Mouse (Mus musculus) heart, postnatal 0 days (tissue): ENCODE data around the gene Thada. TPM values are rescaled to one million over a fixed set of nuclear protein-coding genes. Genes with fewer than 3 reads are reported as not detected.

Experiments
- ATAC-seq: fragments of 200-750 bp; cut with Nextera tagmentation; 2 replicates; pipeline ENCODE4 v1.8.0; 2017; ENCODE audit warnings: low read depth, moderate number of reproducible peaks, moderate library complexity; ENCODE audit not compliant: insufficient read depth
- DNase-seq: peaks from one replicate; pipeline ENCODE4 v3.0.0-alpha.2; 2016; ENCODE audit warnings: low spot score
- H3K27ac ChIP-seq: fragments of 300-500 bp; sonication (generic); 2 replicates; pipeline ENCODE4 v1.5.1; 2014; ENCODE audit warnings: low read depth, mild to moderate bottlenecking
- H3K27me3 ChIP-seq: fragments of 300-500 bp; sonication (generic); 2 replicates; pipeline ENCODE4 v1.6.1; 2014; ENCODE audit warnings: low read length, mixed read lengths; ENCODE audit not compliant: control insufficient read depth, insufficient read depth
- H3K36me3 ChIP-seq: fragments of 300-500 bp; sonication (generic); replicated peaks from 2 replicates; pipeline ENCODE4 v1.6.1; 2014; ENCODE audit warnings: low read length, mixed read lengths; ENCODE audit not compliant: control insufficient read depth, insufficient read depth
- H3K4me1 ChIP-seq: fragments of 300-500 bp; sonication (generic); 2 replicates; pipeline ENCODE4 v1.6.1; 2014; ENCODE audit warnings: antibody characterized with exemption; ENCODE audit not compliant: control insufficient read depth, insufficient read depth
- H3K4me2 ChIP-seq: fragments of 300-500 bp; sonication (generic); 2 replicates; pipeline ENCODE4 v1.6.1; 2014; ENCODE audit warnings: low read depth, mild to moderate bottlenecking, low read length, moderate library complexity
- H3K4me3 ChIP-seq: fragments of 300-500 bp; sonication (generic); 2 replicates; pipeline ENCODE4 v1.5.1; 2014; ENCODE audit warnings: low read depth, low read length
- H3K9ac ChIP-seq: fragments of 300-500 bp; sonication (generic); replicated peaks from 2 replicates; pipeline ENCODE4 v1.6.1; 2014; ENCODE audit warnings: low read depth, low read length, mixed read lengths
- H3K9me3 ChIP-seq: fragments of 300-500 bp; sonication (generic); replicated peaks from 2 replicates; pipeline ENCODE4 v1.6.1; 2016; ENCODE audit warnings: low read length; ENCODE audit not compliant: control insufficient read depth
- CTCF ChIP-seq: IDR thresholded peaks from 2 replicates; pipeline ENCODE4 v1.5.1; 2016; ENCODE audit warnings: antibody characterized with exemption, control low read depth, low read depth
- EP300 ChIP-seq: IDR thresholded peaks from 2 replicates; pipeline ENCODE4 v1.6.1; 2016; ENCODE audit warnings: antibody characterized with exemption, low read depth
- WGBS: fragments of 180-500 bp; shearing (Covaris S2); extraction: QIAGEN DNeasy Blood & Tissue Kit; methylation state at CpG from one replicate; pipeline ENCODE4 v1.1.7; 2014; 5-methylcytosine and 5-hydroxymethylcytosine counted together
- polyA plus RNA-seq: library from polyadenylated mRNA; unstranded; fragments of >200 nt; fragmentation: Nextera tagmentation; extraction: Ambion mirVana; gene quantifications from 2 replicates; pipeline ENCODE4 v1.2.1, GENCODE M21; 2015
- total RNA-seq: library from RNA; depleted of rRNA; stranded (reverse); fragments of >200 nt; gene quantifications from 2 replicates; pipeline ENCODE4 v1.2.3, GENCODE M21; 2014; ENCODE audit warnings: low replicate concordance

The Thada gene
- total and polyA plus RNA-seq, 2 experiments from 2014 or later: 2.4 to 12.6 TPM

- TF ChIP-seq EP300: no peak
- TF ChIP-seq CTCF: no peak
- H3K4me3 ChIP-seq: no peak overlapping the region
- no peaks in the 10 kb centered on the region for H3K4me1 ChIP-seq
- DNase-seq (no peak), ATAC-seq (no peak)
- H3K9me3 ChIP-seq: no peaks in the 10 kb centered on the region
- WGBS: 60% methylated on average over 3 of the region's 3 CpGs
- H3K27ac ChIP-seq: no peak overlapping the region
- H3K9ac ChIP-seq: no peak overlapping the region
- no peak overlapping the region for H3K4me2 ChIP-seq
- H3K36me3 ChIP-seq: no peaks in the 10 kb centered on the region
- no peaks in the 10 kb centered on the region for H3K27me3 ChIP-seq
Measured at GRCm38 (mm10) chr17:84497972-84498604, 32.1 kb upstream of the Thada start.

- TF ChIP-seq EP300: no peak
- no peak for TF ChIP-seq CTCF
- WGBS: 56% methylated on average over 2 of the region's 2 CpGs
- Histone ChIP-seq H3K4me2 (no peak overlapping the region), H3K27me3 (no peaks in the 10 kb centered on the region), H3K4me3 (no peak overlapping the region), H3K36me3 (no peaks in the 10 kb centered on the region), H3K27ac (no peak overlapping the region), H3K9me3 (no peaks in the 10 kb centered on the region), H3K9ac (no peak overlapping the region), H3K4me1 (no peaks in the 10 kb centered on the region)
- DNase-seq: no peak
- no peak for ATAC-seq
Measured at GRCm38 (mm10) chr17:84497559-84497958, 31.6 kb upstream of the Thada start.

GRCm38 (mm10) chr17:84497026-84497425 is 31.0 kb upstream of the Thada start:
- H3K9me3 ChIP-seq: no peaks in the 10 kb centered on the region
- H3K27ac ChIP-seq: no peak overlapping the region
- H3K9ac ChIP-seq: no peak overlapping the region
- H3K4me3 ChIP-seq: no peak overlapping the region
- H3K27me3 ChIP-seq: no peaks in the 10 kb centered on the region
- H3K4me2 ChIP-seq: no peak overlapping the region
- 83% methylated on average over 5 of the region's 5 CpGs for WGBS
- DNase-seq: no peak
- TF ChIP-seq CTCF (no peak), EP300 (no peak)
- H3K36me3 ChIP-seq: no peaks in the 10 kb centered on the region
- no peak for ATAC-seq
- no peaks in the 10 kb centered on the region for H3K4me1 ChIP-seq

GRCm38 (mm10) chr17:84492255-84492880 is 26.4 kb upstream of the Thada start:
- no peak for ATAC-seq
- no peaks in the 10 kb centered on the region for H3K4me1 ChIP-seq
- TF ChIP-seq EP300 (no peak), CTCF (no peak)
- 29% methylated on average over 5 of the region's 5 CpGs for WGBS
- no peak overlapping the region for H3K4me3 ChIP-seq
- H3K36me3 ChIP-seq: no peaks in the 10 kb centered on the region
- no peak overlapping the region for H3K9ac ChIP-seq
- H3K27me3 ChIP-seq: no peaks in the 10 kb centered on the region
- DNase-seq: no peak
- no peaks in the 10 kb centered on the region for H3K9me3 ChIP-seq
- H3K27ac ChIP-seq: no peak overlapping the region
- H3K4me2 ChIP-seq: no peak overlapping the region

DNA sequence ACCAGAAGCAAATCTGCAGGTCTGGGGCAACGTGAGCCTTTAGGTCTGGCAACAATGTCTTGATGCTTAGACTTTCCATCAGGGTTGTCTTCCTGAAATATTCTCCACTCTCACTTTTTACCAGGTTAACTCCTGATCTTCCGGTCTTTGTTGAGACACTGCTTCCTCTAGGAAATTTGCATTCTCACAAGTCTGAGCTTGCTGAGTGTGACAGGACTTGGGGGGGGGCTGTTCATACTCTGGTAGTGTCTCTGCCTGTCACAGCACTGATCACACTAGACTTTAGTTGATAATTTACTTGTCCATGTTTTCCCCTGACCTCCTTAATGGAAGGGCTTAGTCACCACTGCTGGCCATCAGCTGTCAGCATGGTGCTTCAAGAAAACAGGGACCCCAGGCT is 21.4 kb upstream of the Thada start:
- no peak for TF ChIP-seq CTCF
- TF ChIP-seq EP300: no peak
- WGBS: 57% methylated on average over 2 of the region's 2 CpGs
- Histone ChIP-seq H3K27me3 (no peaks in the 10 kb centered on the region), H3K4me2 (no peak overlapping the region), H3K9ac (no peak overlapping the region), H3K27ac (no peak overlapping the region), H3K9me3 (no peaks in the 10 kb centered on the region), H3K36me3 (no peaks in the 10 kb centered on the region), H3K4me3 (no peak overlapping the region), H3K4me1 (no peaks in the 10 kb centered on the region)
- no peak for DNase-seq
- ATAC-seq: no peak
